Mouse (Mus musculus): ENCODE data around the gene Klhl1. TPM values are rescaled to one million over a fixed set of nuclear protein-coding genes. Genes with fewer than 3 reads are reported as not detected.

Klhl1 gene
- total and polyA plus RNA-seq, 2 experiments from 2014 or later, result 10.1 to 18.8 TPM

- Histone ChIP-seq H3K4me2 (ENCODE audit: low read depth, low read length, poor library complexity, severe bottlenecking) (no peak overlapping the region), H3K4me3 (ENCODE audit: low read depth, low read length) (no peak overlapping the region), H3K9ac (replicated peaks; ENCODE audit: low read length, poor library complexity, severe bottlenecking) (no peak overlapping the region), H3K27me3 (ENCODE audit: insufficient read depth, low read length) (no peaks in the 10 kb centered on the region), H3K4me1 (ENCODE audit: insufficient read depth, low read length) (no peaks in the 10 kb centered on the region), H3K9me3 (ENCODE audit: low read length) (no peaks in the 10 kb centered on the region), H3K36me3 (ENCODE audit: insufficient read depth, low read length) (no peaks in the 10 kb centered on the region), H3K27ac (ENCODE audit: low read depth, low read length) (no peak overlapping the region)
- ATAC-seq (ENCODE audit: low FRiP score) (no peak), DNase-seq (ENCODE audit: low spot score) (peak; percentile 5)
- TF ChIP-seq CTCF (IDR thresholded peaks at IDR 0.05), result no peak
Measured at GRCm38 (mm10) chr14:96471336-96471735, 47.6 kb downstream of the Klhl1 start.

- DNase-seq (ENCODE audit: low spot score) (peak; percentile 1), ATAC-seq (ENCODE audit: low FRiP score) (no peak)
- no peak overlapping the region for H3K4me3 ChIP-seq (ENCODE audit: low read depth, low read length)
- H3K4me2 ChIP-seq (ENCODE audit: low read depth, low read length, poor library complexity, severe bottlenecking), result no peak overlapping the region
- H3K36me3 ChIP-seq (ENCODE audit: insufficient read depth, low read length), result no peaks in the 10 kb centered on the region
- no peak overlapping the region for H3K9ac ChIP-seq (replicated peaks; ENCODE audit: low read length, poor library complexity, severe bottlenecking)
- no peaks in the 10 kb centered on the region for H3K9me3 ChIP-seq (ENCODE audit: low read length)
- no peak overlapping the region for H3K27ac ChIP-seq (ENCODE audit: low read depth, low read length)
- H3K27me3 ChIP-seq (ENCODE audit: insufficient read depth, low read length), result no peaks in the 10 kb centered on the region
- no peak for TF ChIP-seq CTCF (IDR thresholded peaks at IDR 0.05)
- H3K4me1 ChIP-seq (ENCODE audit: insufficient read depth, low read length), result no peaks in the 10 kb centered on the region
- 74% methylated on average over 2 of the region's 2 CpGs for WGBS
Measured at GRCm38 (mm10) chr14:96461756-96462155, 57.1 kb downstream of the Klhl1 start.

- Histone ChIP-seq H3K36me3 (ENCODE audit: insufficient read depth, low read length) (no peaks in the 10 kb centered on the region), H3K27me3 (ENCODE audit: insufficient read depth, low read length) (no peaks in the 10 kb centered on the region), H3K9me3 (ENCODE audit: low read length) (no peaks in the 10 kb centered on the region), H3K4me3 (ENCODE audit: low read depth, low read length) (no peak overlapping the region), H3K4me1 (ENCODE audit: insufficient read depth, low read length) (no peaks in the 10 kb centered on the region), H3K27ac (ENCODE audit: low read depth, low read length) (no peak overlapping the region), H3K4me2 (ENCODE audit: low read depth, low read length, poor library complexity, severe bottlenecking) (no peak overlapping the region), H3K9ac (replicated peaks; ENCODE audit: low read length, poor library complexity, severe bottlenecking) (no peak overlapping the region)
- DNase-seq (ENCODE audit: low spot score) (no peak), ATAC-seq (ENCODE audit: low FRiP score) (no peak)
- TF ChIP-seq CTCF (IDR thresholded peaks at IDR 0.05), result no peak
Measured at GRCm38 (mm10) chr14:96392032-96392737, 126.7 kb downstream of the Klhl1 start.

GRCm38 (mm10) chr14:96362727-96363126 lies 156.2 kb downstream of the Klhl1 start:
- H3K27me3 ChIP-seq (ENCODE audit: insufficient read depth, low read length), result no peaks in the 10 kb centered on the region
- 88% methylated on average over 3 of the region's 3 CpGs for WGBS
- H3K9me3 ChIP-seq (ENCODE audit: low read length), result no peaks in the 10 kb centered on the region
- no peaks in the 10 kb centered on the region for H3K4me1 ChIP-seq (ENCODE audit: insufficient read depth, low read length)
- no peak overlapping the region for H3K4me3 ChIP-seq (ENCODE audit: low read depth, low read length)
- no peak overlapping the region for H3K9ac ChIP-seq (replicated peaks; ENCODE audit: low read length, poor library complexity, severe bottlenecking)
- ATAC-seq (ENCODE audit: low FRiP score), result no peak
- H3K36me3 ChIP-seq (ENCODE audit: insufficient read depth, low read length), result no peaks in the 10 kb centered on the region
- no peak overlapping the region for H3K4me2 ChIP-seq (ENCODE audit: low read depth, low read length, poor library complexity, severe bottlenecking)
- no peak overlapping the region for H3K27ac ChIP-seq (ENCODE audit: low read depth, low read length)
- no peak for DNase-seq (ENCODE audit: low spot score)
- no peak for TF ChIP-seq CTCF (IDR thresholded peaks at IDR 0.05)

GRCm38 (mm10) chr14:96348220-96348619 lies 170.7 kb downstream of the Klhl1 start:
- Histone ChIP-seq H3K9me3 (ENCODE audit: low read length) (no peaks in the 10 kb centered on the region), H3K27ac (ENCODE audit: low read depth, low read length) (no peak overlapping the region), H3K4me3 (ENCODE audit: low read depth, low read length) (no peak overlapping the region), H3K4me2 (ENCODE audit: low read depth, low read length, poor library complexity, severe bottlenecking) (no peak overlapping the region), H3K27me3 (ENCODE audit: insufficient read depth, low read length) (no peaks in the 10 kb centered on the region), H3K36me3 (ENCODE audit: insufficient read depth, low read length) (no peaks in the 10 kb centered on the region), H3K4me1 (ENCODE audit: insufficient read depth, low read length) (no peaks in the 10 kb centered on the region), H3K9ac (replicated peaks; ENCODE audit: low read length, poor library complexity, severe bottlenecking) (no peak overlapping the region)
- no peak for TF ChIP-seq CTCF (IDR thresholded peaks at IDR 0.05)
- WGBS, result 84% methylated on average over 1 of the region's 1 CpGs
- DNase-seq (ENCODE audit: low spot score) (no peak), ATAC-seq (ENCODE audit: low FRiP score) (no peak)

- no peak for TF ChIP-seq CTCF (IDR thresholded peaks at IDR 0.05)
- H3K4me2 ChIP-seq (ENCODE audit: low read depth, low read length, poor library complexity, severe bottlenecking), result no peak overlapping the region
- no peak overlapping the region for H3K27ac ChIP-seq (ENCODE audit: low read depth, low read length)
- ATAC-seq (ENCODE audit: low FRiP score) (no peak), DNase-seq (ENCODE audit: low spot score) (peak; percentile 21)
- H3K36me3 ChIP-seq (ENCODE audit: insufficient read depth, low read length), result no peaks in the 10 kb centered on the region
- no peaks in the 10 kb centered on the region for H3K4me1 ChIP-seq (ENCODE audit: insufficient read depth, low read length)
- H3K27me3 ChIP-seq (ENCODE audit: insufficient read depth, low read length), result no peaks in the 10 kb centered on the region
- no peaks in the 10 kb centered on the region for H3K9me3 ChIP-seq (ENCODE audit: low read length)
- H3K9ac ChIP-seq (replicated peaks; ENCODE audit: low read length, poor library complexity, severe bottlenecking), result no peak overlapping the region
- 42% methylated on average over 4 of the region's 4 CpGs for WGBS
- H3K4me3 ChIP-seq (ENCODE audit: low read depth, low read length), result no peak overlapping the region
Measured at GRCm38 (mm10) chr14:96331069-96331468, 187.8 kb downstream of the Klhl1 start.

Data from midbrain, postnatal 0 days (tissue).